Mouse (Mus musculus): ENCODE data around the gene Cluap1. TPM values are rescaled to one million over a fixed set of nuclear protein-coding genes. Genes with fewer than 3 reads are reported as not detected.
A peak's percentile ranks its signal among the peaks of the same experiment; 100 is the strongest.
"Not testable (repeated sequence)": the region's sequence is repeated elsewhere in the genome, so short reads cannot be mapped to it uniquely, and the experiment has no call there.

Cluap1 gene
- total RNA-seq, 1 experiment from 2014 or later: 15.6 TPM

DNA sequence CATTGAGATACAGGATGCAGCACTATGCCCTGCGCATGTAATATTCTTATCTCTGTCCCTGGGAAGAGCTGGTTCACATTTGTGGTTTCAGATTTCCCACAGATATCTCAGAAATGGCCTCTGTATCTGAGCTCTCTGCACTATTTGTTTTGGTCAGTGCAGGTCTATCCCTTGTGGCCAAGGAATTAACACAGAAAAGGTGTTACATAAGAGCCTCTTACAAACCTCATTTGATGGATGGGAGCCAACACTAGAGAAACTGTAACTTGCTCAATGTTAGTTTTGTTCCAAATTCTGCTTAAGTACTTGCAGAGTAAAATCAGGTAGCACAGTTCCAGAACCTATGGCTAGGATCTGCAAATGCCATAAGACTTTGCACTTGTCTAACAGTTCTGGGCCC is 25.5 kb downstream of the Cluap1 start:
- DNase-seq: no peak

GRCm38 (mm10) chr16:3934701-3935100 is 26.1 kb downstream of the Cluap1 start:
- DNase-seq: no peak

- DNase-seq: no peak
These were observed 42.5 kb downstream of the Cluap1 start for GRCm38 (mm10) chr16:3951141-3951540.

DNA sequence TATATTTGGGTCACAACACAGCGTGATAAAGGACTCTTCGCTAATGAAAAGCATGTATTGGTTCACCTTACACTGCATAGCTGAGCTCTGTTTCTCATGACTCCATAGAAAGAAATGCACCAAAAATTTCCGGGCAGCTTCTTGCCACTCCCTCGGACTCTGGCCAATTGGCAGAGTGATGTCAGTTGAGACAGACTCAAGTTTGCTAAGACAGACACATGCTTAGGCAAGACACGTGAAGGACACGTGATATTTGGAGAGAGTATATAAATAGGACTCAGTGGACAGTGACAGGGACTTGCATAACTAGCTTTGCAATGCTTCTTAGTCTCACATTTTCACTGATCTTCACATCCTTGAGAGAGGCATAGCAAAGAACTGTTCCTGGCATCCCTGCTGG is 47.8 kb downstream of the Cluap1 start:
- peak; percentile 81 for DNase-seq

- peak; percentile 39 for DNase-seq
These were observed 50.7 kb downstream of the Cluap1 start for GRCm38 (mm10) chr16:3959261-3959660.

DNA sequence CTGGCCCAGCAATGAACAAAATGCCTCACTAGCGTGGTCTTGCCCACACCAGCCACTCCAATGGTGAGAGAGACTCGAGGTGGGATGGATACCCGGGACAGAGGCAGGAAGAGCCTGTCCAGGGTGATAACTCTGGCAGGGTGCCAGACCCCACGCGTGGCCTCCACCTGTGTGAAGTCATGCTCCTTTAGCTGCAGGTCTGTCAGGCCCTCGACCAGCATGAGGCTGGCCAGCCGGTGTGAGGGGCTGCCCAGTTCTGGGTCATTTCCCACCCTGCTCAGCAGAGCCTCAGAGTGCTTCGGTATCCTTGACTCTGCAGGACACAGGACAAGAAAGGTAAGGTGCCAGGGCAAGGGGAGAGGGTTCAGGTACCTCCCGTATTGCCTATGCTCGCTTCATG is 56.4 kb downstream of the Cluap1 start:
- DNase-seq: no peak

GRCm38 (mm10) chr16:3965534-3965933 is 56.9 kb downstream of the Cluap1 start:
- DNase-seq: no peak

GRCm38 (mm10) chr16:3974456-3974855 is 65.9 kb downstream of the Cluap1 start:
- DNase-seq: not testable (repeated sequence)

DNA sequence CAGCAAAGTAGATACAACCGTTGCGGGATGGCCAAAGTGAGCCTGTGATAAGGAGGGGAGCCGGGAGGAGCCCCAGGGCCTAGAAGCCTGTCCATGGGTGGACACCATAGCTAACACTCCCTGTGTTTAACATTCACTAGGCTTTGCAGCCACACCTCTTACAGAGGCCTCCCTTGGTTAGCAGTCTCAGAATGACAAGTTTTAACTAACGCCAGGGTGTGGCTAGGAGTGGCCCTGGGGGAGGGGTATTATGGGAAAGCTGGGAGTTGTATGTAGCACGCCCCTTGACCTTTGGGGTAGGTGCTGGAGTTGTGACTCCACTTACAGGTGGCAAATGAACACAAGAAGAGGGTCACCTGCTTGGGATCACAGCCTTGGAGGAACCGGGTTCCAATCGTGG is 67.1 kb downstream of the Cluap1 start:
- no peak for DNase-seq

- peak; percentile 43 for DNase-seq
These were observed 67.7 kb downstream of the Cluap1 start, which contains the start of gene Nlrc3 for GRCm38 (mm10) chr16:3976251-3976671. TSS of gene Nlrc3 (minus strand) at chr16:3976632.

DNA sequence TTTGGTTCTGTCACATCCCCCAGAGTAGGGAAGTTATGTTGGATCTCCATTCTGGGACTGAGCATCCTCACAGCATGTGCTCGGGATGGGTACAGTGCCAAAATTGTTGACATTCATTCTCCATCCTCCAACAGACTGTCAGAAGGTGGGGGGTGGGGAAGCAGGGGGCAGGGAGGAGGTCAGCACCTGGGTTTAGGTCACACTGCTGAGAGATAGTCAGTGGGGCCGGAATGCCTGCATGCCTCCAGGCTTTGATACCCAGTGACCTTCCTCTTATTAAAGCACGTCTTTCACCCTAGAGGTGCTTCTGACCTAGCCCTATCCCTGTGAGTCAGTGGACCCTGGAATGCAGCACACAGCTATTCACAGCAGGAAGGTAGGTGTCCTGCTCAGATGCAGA is 68.1 kb downstream of the Cluap1 start:
- DNase-seq: no peak

DNA sequence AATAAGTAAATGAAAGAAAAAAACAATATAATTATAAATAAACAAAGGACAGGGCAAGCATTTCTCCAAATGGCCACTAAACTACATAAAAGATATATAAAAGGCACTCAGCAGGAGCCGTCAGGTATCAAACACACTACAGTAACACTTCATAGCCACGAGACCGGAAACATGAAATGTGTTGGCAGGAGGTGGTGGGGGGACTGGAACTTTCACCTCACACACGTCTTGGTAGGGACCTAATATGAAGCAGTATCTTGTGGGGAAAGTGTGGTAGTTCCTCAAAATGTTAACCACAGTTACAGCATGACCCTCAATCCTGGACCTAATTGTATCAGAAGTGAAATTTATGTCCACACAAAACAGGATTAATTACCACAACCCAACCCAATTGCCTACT is 73.6 kb downstream of the Cluap1 start:
- no peak for DNase-seq

DNA sequence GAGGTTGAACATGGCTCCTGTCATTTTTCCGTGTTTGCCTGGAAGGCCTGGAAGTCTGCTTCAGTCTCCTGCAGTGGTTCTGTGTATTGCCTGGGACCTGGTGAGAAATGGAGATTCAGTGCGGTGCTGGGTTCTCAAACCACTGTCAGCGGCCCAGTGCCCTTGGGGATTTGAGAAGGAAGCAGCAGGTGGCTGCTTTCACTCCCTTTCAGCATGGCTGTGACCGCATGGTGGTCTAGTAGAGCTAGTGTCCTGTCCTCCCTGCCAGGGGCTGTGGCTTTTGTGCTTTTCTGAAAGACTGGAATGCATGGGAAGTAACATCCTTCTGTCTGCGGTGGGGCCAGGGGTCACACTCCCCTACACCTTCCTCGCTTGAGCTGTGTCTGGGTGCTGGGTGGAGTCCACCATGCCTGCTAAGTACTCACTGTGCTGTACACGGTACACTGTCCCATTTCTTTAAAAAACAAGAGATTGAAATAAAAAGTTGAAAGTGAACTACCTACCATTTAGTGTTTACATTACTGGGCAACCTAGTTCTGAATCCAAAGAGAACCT is 74.6 kb downstream of the Cluap1 start:
- no peak for DNase-seq

DNA sequence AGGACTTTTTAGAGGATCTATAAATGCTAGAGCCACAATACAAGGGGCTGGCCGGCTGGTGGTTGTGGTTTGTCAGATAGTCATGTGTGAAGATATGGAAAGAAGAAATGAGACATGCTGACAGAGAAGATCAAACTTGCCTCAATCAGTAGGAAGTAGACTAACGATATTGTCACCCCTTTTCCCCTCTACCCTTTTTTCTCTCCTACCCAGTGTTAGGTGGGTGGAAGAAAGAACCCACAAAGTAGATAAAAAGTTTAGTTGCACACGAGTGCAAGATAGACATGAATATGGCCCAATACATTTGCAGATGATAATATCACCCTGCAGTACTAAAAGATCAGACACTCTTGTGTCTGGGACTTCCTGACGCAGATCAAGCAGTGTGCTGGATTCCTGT is 79.8 kb downstream of the Cluap1 start:
- no peak for DNase-seq

Small RNA genes within 50 kb of the gene (microRNA-seq; reads per million reads assigned to microRNA genes)
- 0 reads per million in 2 experiments for gene Gm23493

Other genes starting within 250 kb of the Cluap1 start
- gene Mefv, start 190.7 kb upstream of the Cluap1 start, total RNA-seq (2021): 0.11 and 0.26 TPM in 2 replicates
- 19.3 and 20.5 TPM in 2 replicates for gene Zfp263, start 164.7 kb upstream of the Cluap1 start, total RNA-seq (2021)
- gene Olfr15, start 77.9 kb upstream of the Cluap1 start, total RNA-seq (2021): not detected in 2 replicates
- gene Zfp174, start 61.5 kb upstream of the Cluap1 start, total RNA-seq (2021): 3.9 and 5.6 TPM in 2 replicates
- 68.1 and 83.4 TPM in 2 replicates for gene Naa60, start 36.4 kb upstream of the Cluap1 start, total RNA-seq (2021)
- gene Zfp597, start 24.2 kb upstream of the Cluap1 start, total RNA-seq (2021): 15.6 and 20.1 TPM in 2 replicates
- gene Gm20695, start 24.2 kb upstream of the Cluap1 start, total RNA-seq (2021): 0.86 and 1.4 TPM in 2 replicates
- 3.0 and 3.3 TPM in 2 replicates for gene 1700037C18Rik, start 112 bp upstream of the Cluap1 start, total RNA-seq (2021)
- gene Nlrc3, start 67.8 kb downstream of the Cluap1 start, total RNA-seq (2021): 2.6 and 5.8 TPM in 2 replicates
- 22.2 and 27.8 TPM in 2 replicates for gene Slx4, start 95.0 kb downstream of the Cluap1 start, total RNA-seq (2021)
- not detected in 2 replicates for gene Dnase1, start 128.1 kb downstream of the Cluap1 start, total RNA-seq (2021)
- gene Trap1, start 169.0 kb downstream of the Cluap1 start, total RNA-seq (2021): 194 and 216 TPM in 2 replicates